Mouse (Mus musculus) bone marrow, adult 2 months (tissue): ENCODE measurements around the gene Kcnh4.
A peak's percentile ranks its signal among the peaks of the same experiment; 100 is the strongest.

Source experiments
- CTCF ChIP-seq: fragments of 200-500 bp; IDR thresholded peaks from 2 replicates; pipeline ENCODE4 v1.5.1; 2011; ENCODE audit warnings: low read length, control low read depth; ENCODE audit not compliant: control insufficient read depth, insufficient read depth
- POLR2A ChIP-seq: fragments of 200-500 bp; IDR thresholded peaks from 2 replicates; pipeline ENCODE4 v1.6.1; 2011; ENCODE audit warnings: low read depth, mild to moderate bottlenecking, control low read depth, low read length, borderline replicate concordance; ENCODE audit not compliant: control insufficient read depth

GRCm38 (mm10) chr11:100745085-100745484 is 14.7 kb downstream of the Kcnh4 start:
- TF ChIP-seq POLR2A (no peak), CTCF (peak; percentile 66)
